Mouse (Mus musculus): ENCODE measurements around the gene Zbtb5.

DNA sequence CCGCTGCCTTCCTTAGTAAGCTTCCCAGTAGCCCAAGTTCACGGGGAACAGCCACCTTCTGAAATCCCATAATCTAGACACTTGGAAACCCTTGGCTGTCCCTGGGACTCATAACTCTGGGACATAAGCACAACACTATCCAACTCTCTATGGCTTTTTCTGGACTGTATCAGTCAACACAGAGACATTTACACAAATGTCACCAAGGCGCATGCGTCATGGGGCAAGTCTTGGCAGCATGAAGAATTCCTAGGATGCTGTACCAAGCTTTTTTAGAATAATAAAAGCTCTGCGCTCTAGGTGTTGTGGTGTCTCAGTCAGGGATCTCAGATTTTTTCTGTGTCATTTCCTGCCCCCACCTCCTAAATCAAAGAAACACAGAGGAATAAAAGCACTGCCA, 34.5 kb upstream of the Zbtb5 start:
- TF ChIP-seq CTCF (IDR thresholded peaks at IDR 0.05 in 2 of 3, conservative IDR thresholded peaks at IDR 0.05 in 1 of 3; ENCODE audit: control insufficient read depth in 1 of 3, insufficient read depth in 1 of 3, low read depth in 2 of 3, low read length in 3 of 3, poor library complexity in 1 of 3, severe bottlenecking in 1 of 3) (no peak), POLR2AphosphoS2 (IDR thresholded peaks at IDR 0.05; ENCODE audit: low read length) (no peak), GATA1 (IDR thresholded peaks at IDR 0.05; ENCODE audit: low read depth, low read length) (no peak), TCF12 (IDR thresholded peaks at IDR 0.05; ENCODE audit: low read depth, low read length) (no peak), POLR2A (IDR thresholded peaks at IDR 0.05; ENCODE audit: control insufficient read depth in 1 of 2, insufficient read depth in 1 of 2, low read depth in 1 of 2, low read length in 2 of 2, poor library complexity in 1 of 2) (no peak), MAX (IDR thresholded peaks at IDR 0.05; ENCODE audit: low read length) (no peak), HCFC1 (IDR thresholded peaks at IDR 0.05; ENCODE audit: low read depth, low read length) (no peak), SIN3A (IDR thresholded peaks at IDR 0.05; ENCODE audit: low read length) (no peak), EP300 (IDR thresholded peaks at IDR 0.05; ENCODE audit: low read depth in 1 of 2, low read length in 2 of 2) (no peak), MYC (IDR thresholded peaks at IDR 0.05; ENCODE audit: low read depth, low read length) (no peak)
